Mouse (Mus musculus) retina, postnatal 7 days (tissue): ENCODE results near the gene Pias4.

Source experiments
- DNase-seq: peaks from one replicate; pipeline ENCODE4 v3.0.0-alpha.2; 2012; ENCODE audit warnings: low read depth, low spot score

Gene Pias4

GRCm38 (mm10) chr10:81138821-81139528 lies 28.7 kb downstream of the Pias4 start:
- no peak for DNase-seq

DNA sequence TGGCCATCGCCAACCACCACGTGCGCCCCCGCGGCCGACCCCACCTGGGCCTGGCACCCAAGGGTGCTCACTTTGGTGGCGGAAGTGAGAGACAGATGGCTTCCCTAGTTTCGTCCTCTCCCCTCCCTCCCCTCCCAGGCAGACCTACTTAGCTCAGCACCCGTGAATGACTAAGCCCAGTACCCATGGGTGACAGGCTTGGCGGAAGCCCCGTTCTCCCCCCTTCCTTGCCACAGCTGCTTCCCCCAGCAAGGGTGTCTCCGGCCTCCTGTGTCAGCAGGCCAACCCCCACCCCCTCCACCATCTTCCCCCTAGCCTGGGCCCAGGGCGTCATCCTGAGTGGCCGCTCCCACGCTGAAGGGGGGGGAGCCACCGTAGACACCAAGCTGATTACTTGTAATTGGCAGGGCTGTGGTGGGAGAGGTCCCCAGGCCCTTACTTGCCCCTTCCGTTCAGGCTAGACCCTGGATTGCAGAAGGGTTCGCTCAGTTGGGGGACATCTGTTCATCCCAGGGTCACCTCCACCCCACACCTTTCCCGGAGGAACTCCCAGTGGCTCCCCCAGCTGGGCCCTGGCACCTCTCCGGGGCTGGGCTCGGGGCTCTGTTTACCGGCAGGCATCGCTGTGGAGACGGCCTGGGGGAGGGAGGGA lies 29.5 kb downstream of the Pias4 start:
- DNase-seq = peak; percentile 35

DNA sequence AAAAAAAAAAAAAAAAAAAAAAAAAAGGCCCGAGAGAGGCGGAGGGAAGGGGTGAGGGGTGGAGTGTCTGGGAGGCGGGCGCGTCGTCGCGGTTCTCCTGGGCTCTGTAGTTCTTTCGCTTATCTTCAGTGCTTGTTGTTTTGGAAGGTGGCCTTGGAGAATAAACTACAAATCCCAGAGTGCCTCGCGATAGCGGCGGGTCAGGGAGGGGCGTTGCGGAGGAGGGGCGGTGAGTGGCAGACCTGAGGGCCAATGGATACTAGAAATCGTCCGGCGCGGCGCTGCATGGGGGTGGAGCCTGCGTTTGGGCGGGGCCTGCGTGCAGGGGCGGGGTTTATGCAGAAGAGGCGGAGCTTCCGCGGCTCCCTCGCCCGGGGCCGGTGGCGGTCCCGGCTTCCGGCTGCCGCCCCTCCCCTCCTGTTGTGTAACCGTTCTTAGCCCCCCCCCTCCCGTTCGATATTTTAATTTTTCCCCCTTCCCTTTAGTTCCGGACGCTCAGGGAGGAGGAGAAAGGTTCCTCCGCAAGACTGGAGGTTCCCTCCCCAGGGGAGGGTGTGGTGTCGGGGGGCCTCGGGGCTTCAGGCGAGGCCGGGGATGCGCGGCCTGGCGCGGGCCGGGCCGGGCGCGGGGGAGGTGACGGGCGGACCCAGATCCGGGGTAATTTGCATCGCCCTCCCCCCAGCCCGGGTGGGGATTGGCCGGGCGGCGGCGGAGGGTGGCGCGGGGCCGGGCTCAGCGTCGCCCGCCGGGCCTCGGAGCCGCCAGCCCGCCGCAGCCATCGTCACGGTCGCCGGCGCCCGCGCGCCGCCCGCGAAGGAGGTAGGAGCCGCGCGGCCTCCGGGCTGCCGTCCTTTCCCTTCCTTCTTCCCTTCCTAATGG lies 30.2 kb downstream of the Pias4 start:
- DNase-seq = peak; percentile 99

DNA sequence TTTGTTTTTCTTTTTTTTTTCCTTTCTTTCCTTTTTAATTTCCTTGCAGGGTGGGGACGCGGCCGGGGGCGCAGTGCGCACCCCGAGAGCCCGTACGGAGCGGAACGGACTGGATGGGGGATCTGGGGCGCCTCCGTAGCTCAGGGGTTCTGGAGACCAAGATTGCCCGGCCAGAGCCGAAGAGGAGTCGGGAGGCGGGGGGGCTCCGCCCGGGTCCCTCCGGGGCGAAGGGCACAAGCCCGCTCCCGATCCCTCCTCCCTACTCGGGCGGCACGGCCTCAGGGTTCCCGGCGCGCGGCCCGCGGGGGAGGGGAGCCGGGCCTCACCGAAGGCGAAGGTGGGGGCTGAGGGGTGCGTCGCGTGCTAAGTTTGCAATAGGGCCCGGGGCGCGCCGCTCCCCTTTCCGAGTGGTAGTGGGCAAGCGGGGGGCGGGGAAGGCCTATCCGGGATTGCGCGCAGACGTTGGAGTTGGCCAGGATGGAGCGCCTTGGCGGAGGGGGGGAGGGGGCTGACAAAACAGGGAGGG lies 31.0 kb downstream of the Pias4 start:
- DNase-seq = peak; percentile 56

GRCm38 (mm10) chr10:81135831-81136705 lies 31.7 kb downstream of the Pias4 start:
- DNase-seq = peak; percentile 68

- DNase-seq = no peak
Observed at GRCm38 (mm10) chr10:81134966-81135681, 32.6 kb downstream of the Pias4 start, which contains the start of gene Zbtb7a. TSS of gene Zbtb7a (plus strand) at chr10:81135220.

DNA sequence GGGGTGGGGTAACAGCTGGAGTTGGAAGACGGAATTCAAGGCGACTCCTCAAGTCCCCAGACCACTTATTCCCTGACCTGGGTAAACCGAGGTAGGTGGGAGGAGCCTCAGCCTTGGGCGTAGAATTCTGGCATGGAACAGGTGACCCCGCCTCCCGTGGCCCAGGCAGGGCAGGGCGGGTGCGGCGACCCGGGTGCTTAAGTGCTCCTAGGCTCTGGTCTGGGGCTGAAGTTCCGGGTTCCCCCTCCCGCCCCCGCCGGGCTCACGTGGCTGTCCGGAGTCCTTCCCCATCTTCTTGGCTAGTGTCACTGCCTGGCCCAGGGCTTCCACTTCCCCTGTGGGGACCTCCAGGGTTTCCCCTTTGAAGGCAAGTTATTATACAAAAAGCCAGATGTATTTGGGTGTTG lies 33.5 kb downstream of the Pias4 start:
- no peak for DNase-seq

DNA sequence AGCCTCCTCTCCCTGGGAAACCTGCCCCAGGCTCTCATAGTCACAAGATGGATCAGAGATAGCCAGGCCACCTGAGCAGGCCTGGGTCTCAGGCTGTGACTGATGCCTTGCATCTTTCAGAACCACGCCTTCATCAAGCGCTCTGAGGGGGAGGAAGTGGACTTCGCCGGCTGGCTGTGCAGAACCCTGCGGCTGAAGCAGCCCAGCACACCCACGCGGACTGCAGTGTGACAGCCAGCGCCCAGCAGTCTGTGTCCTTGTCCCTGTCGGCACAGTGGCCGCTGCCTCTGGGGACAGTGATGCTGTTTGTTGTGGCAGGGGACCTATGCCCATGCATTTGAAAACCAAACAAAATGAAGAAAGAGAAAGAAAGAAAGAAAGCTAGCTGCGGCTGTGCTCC lies 44.2 kb downstream of the Pias4 start:
- DNase-seq = no peak

DNA sequence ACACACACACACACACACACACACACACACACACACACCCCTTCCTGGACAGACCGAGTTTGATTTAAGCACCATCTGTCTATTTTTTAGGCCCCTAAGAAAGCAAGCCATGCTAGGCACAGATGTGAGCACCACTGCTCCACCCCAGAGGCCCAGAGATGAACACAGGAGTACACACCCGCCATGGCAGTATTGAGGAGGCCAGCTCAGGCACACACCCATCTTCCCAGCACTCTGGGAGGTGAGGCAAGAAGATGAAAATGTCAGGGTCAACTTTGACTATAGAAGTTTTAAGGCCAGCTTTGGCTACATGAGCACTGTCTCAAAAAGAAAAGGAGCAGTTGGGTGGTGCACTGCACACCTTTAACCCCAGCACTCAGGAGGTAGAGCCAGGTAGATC lies 44.8 kb downstream of the Pias4 start:
- no peak for DNase-seq

- DNase-seq = no peak
Observed at GRCm38 (mm10) chr10:81120650-81121049, 47.1 kb downstream of the Pias4 start.

GRCm38 (mm10) chr10:81119625-81120024 lies 48.1 kb downstream of the Pias4 start:
- no peak for DNase-seq

DNA sequence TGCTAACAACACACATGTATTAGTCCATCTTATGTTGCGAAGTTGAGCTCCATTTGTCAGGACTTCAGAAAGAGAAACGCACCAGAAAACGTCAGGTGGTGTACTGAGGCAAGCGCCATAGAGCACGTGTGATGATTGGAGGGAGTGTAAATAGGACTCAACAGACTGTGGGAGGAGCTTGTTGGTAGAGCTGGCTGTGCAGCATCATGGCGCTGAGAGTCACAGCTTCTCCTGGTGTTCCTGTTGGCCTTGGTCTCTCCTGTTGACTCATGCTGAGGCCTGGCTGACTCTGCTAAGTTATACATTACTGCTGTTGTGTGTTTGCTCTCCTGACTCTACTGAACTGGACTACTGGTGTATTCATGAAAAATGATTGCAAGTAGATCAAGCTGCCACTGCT lies 54.8 kb downstream of the Pias4 start:
- no peak for DNase-seq

- DNase-seq = peak; percentile 79
Observed at GRCm38 (mm10) chr10:81106113-81106721, 61.5 kb downstream of the Pias4 start.

DNA sequence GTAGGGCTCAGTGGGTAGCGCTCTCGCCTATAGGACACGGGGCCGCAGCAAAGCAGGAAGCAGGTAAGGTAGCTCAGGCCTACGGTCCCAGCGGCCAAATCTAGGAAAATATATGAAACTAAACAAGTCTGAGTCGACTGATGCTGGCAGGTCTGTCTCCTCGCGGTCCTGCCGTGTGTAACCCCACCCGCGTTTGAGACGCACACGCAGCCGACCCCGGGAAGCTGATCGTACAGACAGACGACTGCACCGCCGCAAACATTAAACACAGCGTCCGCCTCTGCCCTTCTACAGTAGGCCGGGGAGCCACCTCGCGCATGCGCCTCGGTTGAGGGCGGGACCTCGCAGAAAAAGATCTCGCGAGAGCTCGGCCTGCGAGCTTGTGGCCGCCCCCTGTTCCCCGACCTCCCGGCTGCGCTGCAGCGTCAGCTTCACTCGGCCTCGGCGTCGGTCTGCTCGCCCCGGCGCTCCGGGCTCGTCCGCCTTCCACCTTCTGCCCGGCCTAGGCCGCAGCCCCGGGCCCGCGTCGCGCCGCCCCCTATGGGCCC lies 62.1 kb downstream of the Pias4 start, which contains the start of gene Map2k2:
Map2k2 (plus strand) TSS at position 351 of the 548 bp plus-strand sequence.
- peak; percentile 97 for DNase-seq
